Mouse (Mus musculus): ENCODE data around the gene Krt33b. TPM values are rescaled to one million over a fixed set of nuclear protein-coding genes. Genes with fewer than 3 reads are reported as not detected.

The Krt33b gene
- not detected for total RNA-seq (2021)
- long read RNA-seq, experiment 1, result 0 reads
- long read RNA-seq, experiment 2, result 0 reads

DNA sequence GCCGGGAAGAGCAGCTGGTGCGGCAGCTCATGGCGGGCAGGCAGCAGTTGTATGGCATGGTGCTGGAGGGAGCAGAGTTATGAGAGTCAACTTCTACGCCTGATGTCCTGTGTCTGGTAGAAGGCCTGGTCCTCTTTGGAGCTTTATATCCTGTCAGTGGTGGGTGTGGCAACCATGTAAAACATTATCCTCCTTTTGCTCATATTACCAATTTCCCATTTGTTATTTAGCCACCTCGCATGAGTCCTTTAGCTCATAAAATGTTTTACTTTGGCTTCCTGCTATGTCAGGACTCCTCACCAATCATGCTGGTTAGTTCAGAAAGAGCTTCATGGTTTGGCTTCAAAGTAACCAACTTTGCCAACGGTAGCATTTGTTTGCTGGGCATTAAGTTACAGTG lies at the start of gene Krt33b:
Gene Krt33b, minus strand, starts transcription at position 101 of the 400 bp plus-strand sequence.
- no peak for DNase-seq
- intact Hi-C loops (cut with DNase I), result no loop called here

DNA sequence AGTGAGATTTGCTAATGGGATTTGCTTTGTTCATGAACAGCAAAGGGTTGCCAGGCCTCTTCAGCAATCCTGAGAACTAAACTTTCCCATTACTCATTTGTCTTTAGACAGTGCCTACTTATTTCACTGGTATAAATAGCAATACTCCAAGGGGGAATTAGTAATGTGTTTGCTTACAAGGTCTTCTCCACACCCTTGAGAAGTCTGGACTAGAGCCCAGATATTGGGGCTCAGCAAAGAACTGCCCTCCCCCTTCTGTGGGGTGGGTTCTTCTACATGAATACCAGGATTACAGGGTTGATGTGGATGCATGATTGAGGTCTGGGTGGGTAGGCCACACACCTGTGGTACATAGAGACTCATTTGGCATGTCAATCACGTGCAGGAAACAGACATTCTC lies 44.2 kb upstream of the Krt33b start:
- intact Hi-C loops (cut with DNase I), result no loop called here
- DNase-seq, result no peak

DNA sequence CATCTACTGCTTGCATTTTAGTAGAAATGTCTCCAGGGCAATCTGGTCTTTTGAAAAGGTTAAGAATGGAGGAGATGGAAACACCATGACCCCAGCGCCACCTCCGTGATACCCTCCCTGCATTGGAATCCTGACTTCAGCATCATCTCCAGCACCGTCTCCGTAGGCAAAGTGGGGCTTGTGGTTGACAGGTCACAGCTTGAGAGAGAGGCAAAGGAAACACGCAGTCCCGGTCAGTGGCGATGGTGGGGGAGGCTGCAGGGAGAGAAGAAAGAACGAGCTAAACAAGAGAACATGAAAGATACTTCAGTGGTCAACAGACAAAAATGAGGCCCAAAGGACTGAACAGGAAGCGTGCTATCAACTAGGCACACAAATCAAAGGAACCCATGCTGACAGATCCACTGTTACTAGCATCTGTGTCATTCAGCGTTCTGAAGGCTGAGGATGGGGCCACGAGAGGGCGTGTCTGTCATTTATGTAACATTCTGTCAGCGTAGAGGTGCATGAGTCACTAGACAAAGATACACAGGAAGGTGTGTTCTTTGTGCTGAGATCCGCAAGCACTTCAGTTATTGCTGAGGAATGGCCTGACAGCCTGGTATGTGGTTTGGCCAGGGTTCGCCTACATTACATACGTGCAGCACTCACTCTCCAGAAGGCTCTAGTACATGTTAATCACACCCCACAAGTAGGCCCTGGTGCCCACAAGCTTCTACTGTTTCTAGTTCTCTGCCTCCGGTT lies 37.8 kb upstream of the Krt33b start:
- intact Hi-C loops (cut with DNase I), result no loop called here
- DNase-seq, result no peak

DNA sequence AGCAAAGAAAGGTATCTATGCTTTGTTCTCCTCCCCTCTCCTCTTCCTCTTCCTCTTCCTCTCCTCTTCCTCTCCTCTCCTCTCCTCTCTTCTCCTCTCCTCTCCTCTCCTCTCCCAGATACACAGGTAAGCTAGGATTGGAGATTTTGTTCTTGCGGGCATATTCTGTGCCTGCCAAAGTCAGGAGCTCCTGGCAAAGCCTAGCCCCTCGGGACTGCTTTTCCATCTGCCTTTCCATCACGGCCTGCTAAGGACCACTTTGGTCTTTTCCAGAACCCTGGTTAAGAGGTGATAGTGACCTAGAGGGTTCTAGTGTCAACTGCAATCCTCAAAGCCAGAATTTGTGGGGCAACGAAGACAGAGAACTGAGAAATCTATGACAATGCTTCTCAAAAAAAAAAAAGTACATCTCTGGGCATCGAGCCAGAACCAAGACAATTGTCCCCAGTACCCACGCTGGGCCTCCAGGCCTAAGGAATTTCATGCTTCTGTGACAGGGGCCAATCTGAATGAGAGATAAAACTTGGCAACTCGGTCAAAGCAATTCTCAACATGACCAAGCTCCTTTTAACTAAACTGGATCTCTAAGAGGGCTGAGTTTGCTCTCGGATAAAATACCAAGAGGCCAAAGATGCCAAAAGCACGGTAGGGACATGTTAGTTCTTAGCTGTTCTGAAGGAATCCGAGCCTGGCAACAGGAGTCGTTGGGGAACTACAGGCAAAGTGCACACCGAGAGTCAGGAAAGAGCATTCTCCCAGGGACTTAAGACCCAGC lies 36.8 kb upstream of the Krt33b start:
- intact Hi-C loops (cut with DNase I), result no loop called here

DNA sequence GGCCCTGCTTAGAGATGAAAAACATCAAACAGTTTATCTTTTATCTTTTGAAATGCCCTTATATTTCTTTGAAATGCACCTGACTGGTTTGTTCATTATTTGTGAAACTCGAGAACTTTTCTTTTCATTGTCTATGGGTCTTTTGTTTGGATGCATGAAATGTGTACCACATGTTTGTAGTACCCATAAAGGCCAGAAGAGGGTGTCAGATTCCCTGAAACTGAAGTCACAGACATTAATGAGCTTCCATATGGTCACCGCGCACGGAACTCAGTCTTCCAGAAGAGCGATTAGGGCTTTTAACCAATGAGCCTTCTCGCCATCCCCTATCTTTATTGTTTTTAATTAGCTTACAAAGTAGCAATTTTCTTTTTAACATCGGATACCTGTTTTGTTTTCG lies 29.2 kb upstream of the Krt33b start:
- intact Hi-C loops (cut with DNase I), result no loop called here
- DNase-seq, result no peak

More for the DNA sequence above, 36.8 kb upstream of the Krt33b start:
- DNase-seq, result no peak

DNA sequence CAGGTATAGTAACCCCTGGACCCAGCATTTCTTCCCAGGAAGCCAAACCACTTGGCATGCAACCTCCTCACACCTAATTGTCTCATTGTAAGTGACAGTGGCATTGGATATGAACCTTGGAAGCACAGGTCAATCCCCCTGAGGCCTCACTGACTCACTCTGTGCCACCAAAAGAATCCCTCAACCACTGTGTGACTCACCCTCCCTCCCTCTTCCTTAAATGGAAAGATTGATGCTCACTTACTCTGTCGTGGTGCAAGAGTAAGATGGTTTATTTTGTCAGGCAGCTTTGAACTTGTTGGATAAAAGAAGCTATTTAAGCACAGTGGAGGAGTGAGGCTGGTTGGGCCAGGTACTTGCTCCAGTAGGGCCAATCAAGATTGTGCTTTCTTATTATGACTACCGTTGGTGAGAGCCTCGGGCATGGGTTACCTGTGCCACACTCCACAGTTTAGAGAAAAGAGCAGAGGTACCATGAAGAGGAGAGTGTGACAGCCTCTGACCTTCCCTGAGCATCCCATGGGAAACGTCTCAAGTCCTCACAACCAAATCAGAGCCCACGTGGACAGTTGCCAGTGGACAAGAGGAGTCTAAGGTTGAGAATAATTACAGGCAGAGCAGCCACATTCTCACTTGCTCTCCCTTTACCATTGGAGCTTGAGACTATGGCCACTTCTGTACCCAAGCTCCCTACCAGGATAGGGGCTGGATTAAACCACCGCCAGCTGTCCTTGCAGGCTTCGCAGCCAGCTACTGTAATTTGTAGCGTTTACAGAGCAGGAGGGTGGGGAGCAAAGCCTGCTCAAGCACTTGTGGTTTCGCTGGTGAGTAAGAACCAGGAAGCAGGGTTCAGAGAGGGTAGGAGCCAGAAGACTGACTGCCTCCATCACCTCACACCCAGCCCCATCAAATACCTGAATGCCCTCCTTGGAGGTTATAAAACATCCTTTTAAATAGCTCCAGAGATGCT lies 26.3 kb upstream of the Krt33b start:
- no peak for DNase-seq
- intact Hi-C loops (cut with DNase I), result no loop called here

DNA sequence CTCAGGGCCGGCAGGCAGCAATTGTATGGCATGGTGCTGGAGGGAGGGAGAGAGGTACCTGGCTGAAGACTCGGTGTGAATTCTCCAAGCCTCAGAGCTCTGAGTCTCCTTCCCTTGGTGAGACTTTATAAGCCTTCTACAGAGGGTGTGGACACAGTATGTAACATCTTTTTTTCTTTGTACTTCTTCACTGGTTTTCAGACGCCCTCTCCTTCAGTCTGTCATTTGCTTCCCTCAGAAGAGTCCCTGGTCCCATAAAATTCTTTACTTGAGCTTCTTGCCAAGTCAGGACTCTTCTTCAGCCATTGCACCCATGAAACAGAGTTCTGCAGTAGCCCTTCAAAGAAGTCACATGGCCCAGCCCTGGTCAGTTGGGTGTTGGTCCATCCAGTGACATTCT lies 20.8 kb upstream of the Krt33b start, which contains the start of gene Krt31:
Gene Krt31, minus strand, starts transcription at position 101 of the 400 bp plus-strand sequence.
- no peak for DNase-seq
- intact Hi-C loops (cut with DNase I), result no loop called here

DNA sequence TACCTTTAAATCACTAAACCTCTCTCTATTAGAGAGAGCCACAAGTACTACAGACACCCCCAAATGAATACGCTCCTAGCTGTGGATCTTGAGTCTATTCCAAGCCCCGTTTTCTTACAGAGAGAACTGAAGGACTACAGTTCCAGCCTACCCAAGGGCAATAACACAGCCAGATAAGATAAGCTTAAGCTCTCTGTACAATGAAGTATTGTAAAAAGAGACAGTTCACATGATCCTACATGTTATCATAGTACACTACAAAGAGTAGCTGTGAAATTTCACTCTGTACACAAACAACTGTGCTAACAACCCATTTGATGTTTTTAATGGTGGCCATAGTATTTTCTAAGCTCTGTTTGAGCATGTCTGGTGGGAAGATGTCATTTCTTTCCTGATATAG lies 17.5 kb upstream of the Krt33b start:
- intact Hi-C loops (cut with DNase I), result no loop called here
- DNase-seq, result no peak

DNA sequence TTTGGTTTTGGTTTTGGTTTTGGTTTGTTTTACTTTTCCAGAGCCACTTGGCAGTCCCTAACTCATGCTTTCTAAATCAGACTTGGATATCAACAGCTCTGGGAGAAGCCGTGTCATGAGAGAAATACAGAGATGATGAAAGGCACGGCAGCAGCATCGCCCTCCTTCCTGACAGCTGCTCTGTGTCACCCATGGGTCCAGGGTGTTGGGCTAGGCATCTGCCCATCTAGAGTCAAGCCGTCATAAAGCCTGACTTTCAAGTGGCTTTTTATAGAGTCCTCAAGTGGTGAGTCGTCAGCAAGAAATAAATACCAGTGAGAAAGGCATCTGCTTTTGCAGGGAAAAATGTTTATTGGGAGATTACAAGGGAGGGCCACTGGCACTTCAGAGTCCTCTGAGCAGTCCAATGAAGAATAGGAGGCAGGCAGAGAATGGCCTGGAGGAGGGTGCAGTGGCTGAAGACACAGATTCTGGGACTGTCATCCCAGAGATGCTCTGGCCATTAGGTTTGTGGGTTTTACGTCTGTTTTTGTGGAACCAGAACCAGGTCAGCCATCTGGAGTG lies 16.7 kb upstream of the Krt33b start:
- no peak for DNase-seq
- intact Hi-C loops (cut with DNase I), result no loop called here

DNA sequence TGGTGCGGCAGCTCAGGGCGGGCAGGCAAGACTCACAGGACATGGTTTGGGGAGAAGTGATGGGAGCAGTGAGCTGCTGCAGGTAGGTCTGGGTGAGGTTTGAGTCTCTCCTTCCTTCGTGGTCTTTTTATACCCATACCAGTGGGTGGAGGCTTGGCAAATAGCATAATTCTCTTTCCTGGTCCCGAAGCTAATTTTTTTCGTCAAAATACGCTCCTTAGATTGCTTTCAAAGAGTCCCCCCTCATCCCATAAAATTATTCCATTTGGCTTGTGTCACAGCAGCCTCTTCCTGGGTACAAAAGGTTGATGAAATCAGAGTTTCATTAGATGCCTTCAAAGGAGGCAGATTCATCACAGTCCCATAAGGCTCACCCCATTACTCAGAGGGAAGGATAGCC lies 11.8 kb upstream of the Krt33b start, which contains the start of gene Krt34:
Gene Krt34, minus strand, starts transcription at position 101 of the 400 bp plus-strand sequence.
- intact Hi-C loops (cut with DNase I), result no loop called here
- DNase-seq, result no peak

DNA sequence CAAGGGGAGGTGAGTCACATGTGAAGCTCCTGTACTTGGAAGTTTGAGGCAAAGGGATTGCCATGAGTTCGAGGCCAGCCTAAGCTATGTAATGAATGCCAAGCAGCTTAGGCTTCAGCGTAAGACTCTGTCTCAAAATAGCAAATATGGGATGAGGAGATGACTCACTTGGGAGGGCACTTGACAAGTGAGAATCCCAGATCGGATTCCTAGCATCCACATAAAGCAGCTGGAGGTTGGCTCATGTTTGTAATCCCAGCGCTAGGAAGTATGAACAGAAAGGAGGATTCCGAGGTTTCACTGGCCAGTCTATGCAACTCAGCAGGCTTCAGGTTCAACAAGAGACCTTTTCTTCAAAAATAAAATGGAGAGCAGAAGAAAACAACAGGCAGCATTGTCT lies 8.2 kb downstream of the Krt33b start:
- DNase-seq, result no peak
- intact Hi-C loops (cut with DNase I), result no loop called here

DNA sequence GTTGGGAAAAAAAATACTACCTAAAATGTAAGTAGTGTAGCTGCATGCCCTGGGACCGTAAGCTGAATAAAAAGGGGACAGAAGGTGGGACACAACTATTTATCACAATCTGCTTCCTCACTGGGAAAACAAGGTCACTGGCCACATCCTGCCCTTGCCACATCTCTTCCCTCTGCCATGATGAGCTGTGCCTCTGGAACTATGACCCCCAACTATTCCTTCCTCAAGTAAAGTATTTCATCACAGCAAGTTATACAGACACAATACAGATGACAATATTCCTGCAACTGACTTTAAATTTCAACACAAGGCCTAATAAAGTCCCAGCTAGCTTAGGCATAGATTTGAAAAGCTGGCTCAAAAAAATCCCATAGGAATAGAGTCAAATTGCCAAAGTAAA lies 10.2 kb downstream of the Krt33b start:
- no peak for DNase-seq
- intact Hi-C loops (cut with DNase I), result no loop called here

DNA sequence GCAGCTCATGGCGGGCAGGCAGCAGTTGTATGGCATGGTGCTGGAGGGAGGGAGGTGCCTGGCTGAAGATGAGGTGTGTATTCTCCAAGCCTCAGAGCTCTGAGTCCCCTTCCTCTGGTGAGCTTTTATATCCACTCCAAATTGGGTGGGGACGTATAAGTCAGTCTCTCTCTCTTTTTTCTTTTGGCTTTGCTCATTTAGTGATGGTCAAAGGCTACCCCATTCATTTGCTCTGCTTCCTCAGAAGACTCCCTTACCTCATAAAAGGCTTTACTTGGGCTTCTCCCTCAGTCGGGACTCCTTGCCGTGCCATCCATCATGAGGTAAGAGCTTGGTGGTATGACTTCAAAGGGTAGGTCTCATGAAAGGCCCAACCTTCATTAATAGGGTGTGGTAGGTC lies 13.6 kb downstream of the Krt33b start, which contains the start of gene Krt33a:
Gene Krt33a, minus strand, starts transcription at position 101 of the 400 bp plus-strand sequence.
- no peak for DNase-seq
- intact Hi-C loops (cut with DNase I), result no loop called here

DNA sequence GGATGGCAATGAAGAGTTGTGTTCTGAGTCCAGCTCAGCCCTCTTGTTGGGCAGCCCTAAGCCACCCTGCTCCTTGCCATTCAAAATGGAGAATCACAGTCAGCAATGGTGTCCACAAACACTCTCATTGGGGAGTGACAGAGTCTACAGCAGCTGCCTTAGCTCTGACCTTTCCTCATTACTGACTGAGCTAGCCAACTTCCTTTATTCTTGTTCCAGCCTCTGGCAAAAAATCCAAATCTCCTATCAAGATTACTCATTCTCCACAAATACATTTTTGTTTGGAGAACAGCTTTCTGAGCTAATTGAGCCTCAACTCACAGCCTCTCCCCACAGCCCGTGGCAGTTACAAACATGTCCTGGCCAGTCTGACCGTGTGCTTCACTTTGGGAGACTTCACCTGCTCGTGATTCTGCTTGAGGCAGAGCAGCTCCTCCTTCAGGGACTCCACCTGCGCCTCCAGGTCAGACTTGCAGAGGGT lies 15.9 kb downstream of the Krt33b start:
- intact Hi-C loops (cut with DNase I), result no loop called here

DNA sequence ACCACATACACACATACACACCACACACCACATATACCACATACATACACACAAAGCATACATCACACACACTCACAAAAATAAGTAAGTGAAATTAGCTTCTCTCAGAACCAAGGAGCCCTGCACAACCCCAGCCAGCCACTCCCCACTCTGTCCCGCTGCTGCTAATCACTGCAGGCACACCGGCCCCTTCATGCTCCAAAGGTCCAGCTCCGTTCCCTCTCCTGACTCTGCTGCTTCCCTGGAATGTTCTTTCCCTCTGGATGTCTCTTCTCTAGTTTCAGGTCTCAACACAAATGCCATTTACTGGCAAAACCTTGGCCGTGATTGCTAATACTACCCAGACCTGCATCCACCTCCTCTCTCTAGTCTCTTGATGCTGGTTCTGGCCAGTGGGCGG lies 19.0 kb downstream of the Krt33b start:
- no peak for DNase-seq
- intact Hi-C loops (cut with DNase I), result no loop called here

More for the DNA sequence above, 15.9 kb downstream of the Krt33b start:
- DNase-seq, result no peak

DNA sequence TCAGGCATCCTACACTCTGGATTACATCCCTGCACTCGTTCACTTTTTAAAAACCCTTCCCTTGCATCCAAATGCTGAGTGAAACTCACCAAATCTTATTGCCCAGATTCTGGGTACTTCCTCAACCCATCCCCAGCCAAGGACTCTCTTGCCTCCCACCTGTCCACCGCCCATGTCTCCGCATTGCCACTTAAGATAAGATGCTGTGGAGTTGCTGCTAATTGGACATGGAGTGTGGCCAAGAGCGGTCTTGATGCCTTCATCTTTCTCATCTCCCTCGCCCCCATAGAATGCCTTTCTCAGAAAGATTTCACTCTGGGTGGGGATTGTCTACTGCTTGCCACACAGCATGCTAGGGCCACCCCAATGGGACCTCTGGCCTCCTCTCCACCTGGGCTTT lies 21.3 kb downstream of the Krt33b start:
- intact Hi-C loops (cut with DNase I), result no loop called here
- no peak for DNase-seq

DNA sequence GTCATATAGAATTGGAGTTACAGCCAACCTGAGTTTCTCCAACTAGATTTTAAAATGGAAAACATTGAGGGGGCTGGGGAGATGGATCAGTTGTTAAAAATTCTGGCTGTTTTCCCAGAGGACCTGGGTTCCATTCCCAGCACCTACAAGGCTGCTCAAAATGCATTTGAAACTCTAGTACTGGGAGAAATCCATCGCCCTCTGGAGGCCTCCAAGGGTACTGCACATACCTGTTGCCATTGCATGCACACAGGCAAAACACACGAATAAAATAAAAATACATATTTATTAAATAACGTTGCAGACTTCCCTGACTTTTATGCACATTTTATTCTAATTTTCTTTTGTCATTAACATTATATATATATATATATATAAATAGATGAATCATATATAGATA lies 23.0 kb downstream of the Krt33b start:
- intact Hi-C loops (cut with DNase I), result no loop called here
- no peak for DNase-seq

DNA sequence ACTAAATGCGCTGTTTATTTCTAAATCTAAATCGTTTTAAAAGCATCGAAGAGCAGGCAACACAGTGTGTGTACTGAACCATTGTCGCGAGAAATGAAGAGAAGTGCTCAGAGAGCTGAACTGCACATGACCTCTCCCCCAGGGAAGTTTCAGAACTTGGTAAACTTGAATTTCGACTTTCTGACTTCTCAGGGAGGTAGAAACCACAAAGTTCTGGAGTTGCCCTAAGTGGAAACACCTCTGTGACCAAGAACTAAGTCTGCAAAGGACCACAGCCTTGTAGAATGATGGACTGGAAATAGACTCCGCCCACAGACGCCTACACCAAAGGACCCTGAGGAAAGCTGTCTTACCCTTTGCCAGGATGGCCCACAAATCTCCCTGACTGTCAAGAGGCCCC lies 23.8 kb downstream of the Krt33b start:
- DNase-seq, result no peak
- intact Hi-C loops (cut with DNase I), result no loop called here

DNA sequence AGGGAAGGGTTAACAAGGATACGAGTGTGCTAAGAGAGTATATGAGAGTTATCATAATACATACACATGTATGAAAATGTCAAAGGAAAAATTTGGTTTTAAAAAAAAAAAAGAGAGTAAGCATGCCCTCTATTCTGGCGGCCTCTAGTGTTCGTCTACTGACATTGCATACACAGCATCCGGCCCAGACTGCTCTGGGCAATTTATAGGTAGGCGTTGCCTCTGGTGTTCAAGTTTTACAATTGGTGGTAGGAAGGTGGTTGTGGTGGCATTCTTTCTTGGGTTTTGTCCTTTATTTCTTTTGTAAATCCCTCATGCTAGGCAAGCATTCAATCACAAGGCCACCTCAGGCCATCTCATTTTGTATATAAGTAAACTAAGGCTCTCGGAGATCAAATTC lies 24.8 kb downstream of the Krt33b start:
- intact Hi-C loops (cut with DNase I), result loop anchor here (5.0 kb wide), 1 partner anchor 543 kb away; no protein-coding TSS in a partner anchor
- DNase-seq, result peak; percentile 22 to 63

DNA sequence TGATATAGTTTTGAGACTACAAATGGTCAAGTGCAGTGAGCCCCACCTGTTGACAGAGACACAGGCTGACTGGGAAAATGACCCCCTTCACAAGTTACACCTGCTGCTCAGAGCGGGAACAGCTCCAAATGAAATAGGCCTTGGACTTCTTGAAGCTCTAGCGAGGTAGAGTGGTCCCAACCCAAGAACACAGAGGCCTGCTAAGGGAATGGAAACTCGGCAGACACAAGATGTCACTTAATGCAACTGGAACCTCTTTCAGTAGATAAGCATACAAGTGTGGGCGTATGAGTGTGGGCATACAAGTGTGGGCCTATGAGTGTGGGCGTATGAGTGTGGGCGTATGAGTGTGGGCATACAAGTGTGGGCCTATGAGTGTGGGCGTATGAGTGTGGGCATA lies 30.6 kb downstream of the Krt33b start:
- intact Hi-C loops (cut with DNase I), result no loop called here
- DNase-seq, result no peak

Measured in heart, postnatal 14 days (tissue).